Mouse (Mus musculus) thymus, postnatal 36 days (tissue): ENCODE measurements around the gene En1.

Experiments
- DNase-seq, 2 experiments: peaks; one replicate each; pipeline ENCODE4 v3.0.0; 2022; ENCODE audit warnings: mixed read lengths in 2 of 2

En1 gene

GRCm38 (mm10) chr1:120643380-120643779 is 41.2 kb downstream of the En1 start:
- no peak for DNase-seq

- DNase-seq: no peak
Measured at GRCm38 (mm10) chr1:120643848-120644711, 41.9 kb downstream of the En1 start.

GRCm38 (mm10) chr1:120644755-120645154 is 42.5 kb downstream of the En1 start:
- no peak for DNase-seq

- DNase-seq: no peak
Measured at GRCm38 (mm10) chr1:120650068-120650467, 47.9 kb downstream of the En1 start.

GRCm38 (mm10) chr1:120651997-120652396 is 49.8 kb downstream of the En1 start:
- no peak for DNase-seq

GRCm38 (mm10) chr1:120654950-120655396 is 52.8 kb downstream of the En1 start:
- DNase-seq: no peak
